Mouse (Mus musculus) lung, embryonic 14.5 days (tissue): Measurements from ENCODE around the gene Zfp148. TPM values are rescaled to one million over a fixed set of nuclear protein-coding genes. Genes with fewer than 3 reads are reported as not detected.
A peak's percentile ranks its signal among the peaks of the same experiment; 100 is the strongest.
"Not testable (repeated sequence)": the region's sequence is repeated elsewhere in the genome, so short reads cannot be mapped to it uniquely, and the experiment has no call there.

Experiments used
- ATAC-seq: fragments of 200-750 bp; cut with Nextera tagmentation; 2 replicates; pipeline ENCODE4 v1.8.0; 2017; ENCODE audit warnings: mild to moderate bottlenecking, moderate TSS enrichment, moderate library complexity; ENCODE audit not compliant: insufficient read depth
- DNase-seq: peaks from one replicate; pipeline ENCODE4 v3.0.0-alpha.2; 2015
- H3K27ac ChIP-seq: fragments of 300-500 bp; sonication (generic); 2 replicates; pipeline ENCODE4 v1.5.1; 2014; ENCODE audit warnings: low read depth, mild to moderate bottlenecking, moderate library complexity
- H3K27me3 ChIP-seq: fragments of 300-500 bp; sonication (generic); 2 replicates; pipeline ENCODE4 v1.6.1; 2014; ENCODE audit warnings: low read length, control low read depth; ENCODE audit not compliant: insufficient read depth
- H3K36me3 ChIP-seq: fragments of 300-500 bp; sonication (generic); 2 replicates; pipeline ENCODE4 v1.6.1; 2014; ENCODE audit warnings: control low read depth; ENCODE audit not compliant: insufficient read depth
- H3K4me1 ChIP-seq: fragments of 300-500 bp; sonication (generic); 2 replicates; pipeline ENCODE4 v1.6.1; 2014; ENCODE audit warnings: antibody characterized with exemption, control low read depth; ENCODE audit not compliant: insufficient read depth
- H3K4me2 ChIP-seq: fragments of 300-500 bp; sonication (generic); 2 replicates; pipeline ENCODE4 v1.6.1; 2014; ENCODE audit warnings: mild to moderate bottlenecking
- H3K4me3 ChIP-seq: fragments of 300-500 bp; sonication (generic); 2 replicates; pipeline ENCODE4 v1.5.1; 2014; ENCODE audit warnings: low read depth, low read length
- H3K9ac ChIP-seq: fragments of 300-500 bp; sonication (generic); 2 replicates; pipeline ENCODE4 v1.6.1; 2014
- H3K9me3 ChIP-seq: fragments of 300-500 bp; sonication (generic); 2 replicates; pipeline ENCODE4 v1.6.1; 2016; ENCODE audit warnings: low read depth, low read length, control low read depth
- CTCF ChIP-seq: IDR thresholded peaks from 2 replicates; pipeline ENCODE4 v1.5.1; 2016; ENCODE audit warnings: antibody characterized with exemption, low read depth
- WGBS: fragments of 180-500 bp; shearing (Covaris S2); extraction: QIAGEN DNeasy Blood & Tissue Kit; methylation state at CpG from one replicate; pipeline ENCODE4 v1.1.7; 2014; 5-methylcytosine and 5-hydroxymethylcytosine counted together
- polyA plus RNA-seq: library from polyadenylated mRNA; unstranded; fragments of >200 nt; fragmentation: Nextera tagmentation; extraction: Ambion mirVana; gene quantifications from 2 replicates; pipeline ENCODE4 v1.2.1, GENCODE M21; 2014

The Zfp148 gene
- 50.3 and 55.5 TPM in 2 replicates for polyA plus RNA-seq

GRCm38 (mm10) chr16:33379944-33380881 lies at the start of gene Zfp148:
TSS of gene Zfp148 (plus strand) at chr16:33380836.
- Histone ChIP-seq H3K4me2 (peak within 1 kb of the TSS; percentile 91), H3K9ac (peak within 1 kb of the TSS; percentile 98), H3K4me3 (peak within 1 kb of the TSS; percentile 95), H3K27ac (peak within 1 kb of the TSS; percentile 93)
- H3K36me3 ChIP-seq, H3K9me3 ChIP-seq, H3K27me3 ChIP-seq, H3K4me1 ChIP-seq: not testable (repeated sequence)
- DNase-seq, result peak; percentile 95
- peak; percentile 91 for ATAC-seq
- TF ChIP-seq CTCF, result peak; percentile 40
- WGBS, result 4% methylated on average over 37 of the region's 50 CpGs

GRCm38 (mm10) chr16:33333015-33333414 lies 47.6 kb upstream of the Zfp148 start:
- ATAC-seq (no peak), DNase-seq (no peak)
- Histone ChIP-seq H3K27me3 (no peaks in the 10 kb centered on the region), H3K36me3 (no peaks in the 10 kb centered on the region), H3K4me3 (no peak overlapping the region), H3K27ac (no peak overlapping the region), H3K4me1 (no peaks in the 10 kb centered on the region), H3K9ac (no peak overlapping the region), H3K9me3 (no peaks in the 10 kb centered on the region), H3K4me2 (no peak overlapping the region)
- WGBS, result 65% methylated on average over 14 of the region's 14 CpGs
- TF ChIP-seq CTCF, result no peak

GRCm38 (mm10) chr16:33337177-33337576 lies 43.5 kb upstream of the Zfp148 start:
- peak; percentile 83 for DNase-seq
- H3K4me3 ChIP-seq, result peak overlapping the region; percentile 11; the same call in 1 of the 2 replicates
- 5% methylated on average over 8 of the region's 8 CpGs for WGBS

GRCm38 (mm10) chr16:33337681-33338080 lies 43.0 kb upstream of the Zfp148 start:
- Histone ChIP-seq H3K9me3 (no peaks in the 10 kb centered on the region), H3K27ac (no peak overlapping the region), H3K9ac (no peak overlapping the region), H3K4me2 (peak overlapping the region; percentile 53), H3K4me3 (peak overlapping the region; percentile 11; the same call in 1 of the 2 replicates), H3K4me1 (no peaks in the 10 kb centered on the region), H3K27me3 (no peaks in the 10 kb centered on the region), H3K36me3 (no peaks in the 10 kb centered on the region)
- WGBS, result 66% methylated on average over 10 of the region's 10 CpGs
- ATAC-seq, result no peak
- no peak for TF ChIP-seq CTCF
- no peak for DNase-seq

More at GRCm38 (mm10) chr16:33337177-33337576, 43.5 kb upstream of the Zfp148 start:
- TF ChIP-seq CTCF, result peak; percentile 78
- no peaks in the 10 kb centered on the region for H3K27me3 ChIP-seq
- no peaks in the 10 kb centered on the region for H3K4me1 ChIP-seq
- peak; percentile 88 for ATAC-seq
- no peaks in the 10 kb centered on the region for H3K36me3 ChIP-seq
- H3K9me3 ChIP-seq, result no peaks in the 10 kb centered on the region
- no peak overlapping the region for H3K9ac ChIP-seq
- H3K4me2 ChIP-seq, result peak overlapping the region; percentile 53
- H3K27ac ChIP-seq, result no peak overlapping the region

DNA sequence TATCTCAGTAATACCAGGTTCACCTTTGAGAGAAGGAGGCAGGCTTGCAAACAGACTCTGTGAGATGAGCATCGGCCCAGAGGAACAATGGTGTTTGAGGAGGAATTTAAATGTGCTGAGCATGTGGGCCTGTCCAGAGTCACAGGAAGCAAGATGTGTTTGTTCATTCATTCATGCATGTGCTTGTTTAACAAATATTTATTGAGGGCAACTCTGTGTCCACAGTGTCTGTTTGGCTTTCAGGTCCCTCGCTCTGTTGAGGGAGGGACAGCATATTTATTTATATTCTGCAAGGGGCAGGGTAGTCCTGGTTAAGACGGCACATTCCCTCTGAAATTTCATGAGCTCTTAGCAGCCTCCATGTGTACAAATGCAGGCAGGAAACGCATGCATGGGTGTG lies 42.1 kb upstream of the Zfp148 start:
- Histone ChIP-seq H3K4me1 (no peaks in the 10 kb centered on the region), H3K27me3 (no peaks in the 10 kb centered on the region), H3K27ac (no peak overlapping the region), H3K4me2 (no peak overlapping the region), H3K9me3 (no peaks in the 10 kb centered on the region), H3K9ac (no peak overlapping the region), H3K36me3 (no peaks in the 10 kb centered on the region), H3K4me3 (no peak overlapping the region)
- WGBS, result 29% methylated on average over 4 of the region's 4 CpGs
- DNase-seq (no peak), ATAC-seq (no peak)
- no peak for TF ChIP-seq CTCF

GRCm38 (mm10) chr16:33339476-33339875 lies 41.2 kb upstream of the Zfp148 start:
- Histone ChIP-seq H3K27ac (no peak overlapping the region), H3K9me3 (no peaks in the 10 kb centered on the region), H3K36me3 (no peaks in the 10 kb centered on the region), H3K4me2 (no peak overlapping the region), H3K4me1 (no peaks in the 10 kb centered on the region), H3K9ac (no peak overlapping the region), H3K27me3 (no peaks in the 10 kb centered on the region), H3K4me3 (no peak overlapping the region)
- ATAC-seq (no peak), DNase-seq (no peak)
- TF ChIP-seq CTCF, result no peak
- 83% methylated on average over 2 of the region's 2 CpGs for WGBS

DNA sequence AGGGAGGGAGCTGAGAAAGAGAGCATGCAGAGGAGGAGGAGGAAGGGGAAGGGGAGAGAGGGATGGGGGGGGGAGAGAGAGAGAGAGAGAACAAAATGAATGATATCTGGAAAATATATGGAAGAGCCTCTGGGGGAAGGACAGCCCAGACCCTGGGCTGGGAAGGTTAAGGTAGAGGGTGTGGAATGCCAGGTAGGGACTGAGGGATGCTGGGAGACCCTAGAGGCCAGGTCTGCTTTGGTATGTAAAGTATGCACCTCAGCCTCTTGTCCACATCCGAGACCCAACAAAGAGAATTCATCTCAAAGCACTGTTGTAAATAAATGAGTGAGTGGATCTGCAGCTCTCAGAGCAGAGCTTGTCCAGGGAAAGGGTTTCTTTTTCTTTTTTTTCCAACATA lies 38.3 kb upstream of the Zfp148 start:
- H3K9me3 ChIP-seq, result no peaks in the 10 kb centered on the region
- WGBS, result 15% methylated on average over 1 of the region's 1 CpGs

More for the DNA sequence above, 38.3 kb upstream of the Zfp148 start:
- ATAC-seq (peak; percentile 59; the same call in 1 of the 2 replicates), DNase-seq (no peak)
- Histone ChIP-seq H3K27me3 (no peaks in the 10 kb centered on the region), H3K4me3 (no peak overlapping the region), H3K27ac (peak overlapping the region; percentile 50; the same call in 1 of the 2 replicates), H3K4me2 (no peak overlapping the region), H3K4me1 (peaks cover 3% of the 10 kb centered on the region; the same call in 1 of the 2 replicates), H3K36me3 (no peaks in the 10 kb centered on the region), H3K9ac (no peak overlapping the region)
- no peak for TF ChIP-seq CTCF
